Mouse (Mus musculus): ENCODE data around the gene Mpi. TPM values are rescaled to one million over a fixed set of nuclear protein-coding genes. Genes with fewer than 3 reads are reported as not detected.

Mpi gene
- polyA plus RNA-seq, 1 experiment from 2014 or later, result 8.2 TPM

- peak overlapping the region; percentile 46 for H3K4me3 ChIP-seq (ENCODE audit: low read depth, low read length)
Observed at GRCm38 (mm10) chr9:57502911-57503621, 49.5 kb downstream of the Mpi start.

DNA sequence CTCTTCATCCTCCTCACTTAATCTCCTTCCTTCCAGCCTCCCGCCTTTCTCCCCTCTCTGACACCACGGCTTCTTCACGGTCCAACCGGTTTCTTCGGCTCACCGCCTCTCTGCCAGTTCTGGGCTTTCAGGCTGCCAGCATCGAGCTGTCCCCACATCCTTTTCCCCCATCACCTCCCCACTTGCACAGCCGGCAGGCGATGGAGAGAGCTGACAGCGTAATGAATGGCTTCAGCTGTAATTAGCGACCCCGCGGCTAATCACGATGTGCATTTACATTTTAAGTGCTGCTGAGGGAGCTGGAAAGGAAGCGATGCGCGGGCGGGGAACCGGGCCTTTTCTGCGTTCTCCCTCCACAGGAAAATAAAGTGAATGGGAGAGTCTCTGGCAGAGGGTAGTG, 50.7 kb downstream of the Mpi start:
- Histone ChIP-seq H3K4me3 (ENCODE audit: low read depth, low read length) (no peak overlapping the region), H3K9me3 (ENCODE audit: low read length) (no peaks in the 10 kb centered on the region), H3K9ac (replicated peaks) (no peak overlapping the region), H3K36me3 (replicated peaks; ENCODE audit: insufficient read depth, low read length) (no peaks in the 10 kb centered on the region), H3K4me2 (ENCODE audit: low read depth, low read length) (no peak overlapping the region), H3K27me3 (ENCODE audit: insufficient read depth, low read length) (peaks cover 60% of the 10 kb centered on the region), H3K27ac (ENCODE audit: low read depth) (no peak overlapping the region), H3K4me1 (ENCODE audit: insufficient read depth) (peaks cover 35% of the 10 kb centered on the region)
- no peak for TF ChIP-seq CTCF (IDR thresholded peaks at IDR 0.05; ENCODE audit: low read depth)
- TF ChIP-seq EP300 (IDR thresholded peaks at IDR 0.05; ENCODE audit: low read depth), result no peak
- 3% methylated on average over 20 of the region's 20 CpGs for WGBS (ENCODE audit: insufficient replicate concordance)
- ATAC-seq (no peak), DNase-seq (no peak)

More at GRCm38 (mm10) chr9:57502911-57503621, 49.5 kb downstream of the Mpi start:
- WGBS (ENCODE audit: insufficient replicate concordance), result 8% methylated on average over 23 of the region's 23 CpGs
- ATAC-seq (no peak), DNase-seq (no peak)
- no peak overlapping the region for H3K9ac ChIP-seq (replicated peaks)
- peaks cover 60% of the 10 kb centered on the region for H3K27me3 ChIP-seq (ENCODE audit: insufficient read depth, low read length)
- H3K4me2 ChIP-seq (ENCODE audit: low read depth, low read length), result peak overlapping the region; percentile 76; the same call in 1 of the 2 replicates
- H3K9me3 ChIP-seq (ENCODE audit: low read length), result no peaks in the 10 kb centered on the region
- H3K36me3 ChIP-seq (replicated peaks; ENCODE audit: insufficient read depth, low read length), result no peaks in the 10 kb centered on the region
- H3K4me1 ChIP-seq (ENCODE audit: insufficient read depth), result peaks cover 29% of the 10 kb centered on the region
- no peak for TF ChIP-seq EP300 (IDR thresholded peaks at IDR 0.05; ENCODE audit: low read depth)
- no peak for TF ChIP-seq CTCF (IDR thresholded peaks at IDR 0.05; ENCODE audit: low read depth)
- no peak overlapping the region for H3K27ac ChIP-seq (ENCODE audit: low read depth)

GRCm38 (mm10) chr9:57501452-57501851, 51.1 kb downstream of the Mpi start:
- WGBS (ENCODE audit: insufficient replicate concordance), result 12% methylated on average over 13 of the region's 13 CpGs
- ATAC-seq, result no peak
- no peak overlapping the region for H3K4me2 ChIP-seq (ENCODE audit: low read depth, low read length)

DNA sequence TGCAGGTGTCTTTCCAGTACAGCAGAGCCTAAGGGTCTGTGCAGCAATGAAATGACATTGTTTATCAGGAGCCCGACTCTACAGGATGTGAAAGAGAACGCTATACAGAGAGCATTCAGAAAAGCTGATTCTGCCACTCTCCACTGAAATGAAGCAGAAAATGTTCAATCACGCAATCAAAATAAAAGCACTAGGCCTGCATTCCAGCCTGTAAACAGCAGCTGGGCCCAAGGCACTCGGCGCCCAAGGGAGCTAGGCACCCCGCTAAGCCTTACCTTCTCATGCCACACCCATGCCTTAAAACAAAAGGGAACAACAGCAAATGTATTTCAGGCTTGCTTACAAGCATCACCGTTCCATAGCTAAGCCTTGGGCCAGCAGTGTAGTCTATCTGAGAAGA, 54.0 kb downstream of the Mpi start:
- Histone ChIP-seq H3K27ac (ENCODE audit: low read depth) (no peak overlapping the region), H3K4me1 (ENCODE audit: insufficient read depth) (peaks cover 10% of the 10 kb centered on the region; the same call in 1 of the 2 replicates), H3K9ac (replicated peaks) (no peak overlapping the region), H3K36me3 (replicated peaks; ENCODE audit: insufficient read depth, low read length) (no peaks in the 10 kb centered on the region), H3K4me3 (ENCODE audit: low read depth, low read length) (no peak overlapping the region), H3K9me3 (ENCODE audit: low read length) (no peaks in the 10 kb centered on the region), H3K27me3 (ENCODE audit: insufficient read depth, low read length) (peaks cover 36% of the 10 kb centered on the region), H3K4me2 (ENCODE audit: low read depth, low read length) (no peak overlapping the region)
- ATAC-seq (no peak), DNase-seq (no peak)
- TF ChIP-seq EP300 (IDR thresholded peaks at IDR 0.05; ENCODE audit: low read depth) (no peak), CTCF (IDR thresholded peaks at IDR 0.05; ENCODE audit: low read depth) (no peak)
- WGBS (ENCODE audit: insufficient replicate concordance), result 62% methylated on average over 7 of the region's 7 CpGs

More at GRCm38 (mm10) chr9:57501452-57501851, 51.1 kb downstream of the Mpi start:
- H3K4me1 ChIP-seq (ENCODE audit: insufficient read depth), result peaks cover 35% of the 10 kb centered on the region
- DNase-seq, result no peak
- no peak overlapping the region for H3K4me3 ChIP-seq (ENCODE audit: low read depth, low read length)
- no peak overlapping the region for H3K27ac ChIP-seq (ENCODE audit: low read depth)
- no peak overlapping the region for H3K9ac ChIP-seq (replicated peaks)
- no peaks in the 10 kb centered on the region for H3K36me3 ChIP-seq (replicated peaks; ENCODE audit: insufficient read depth, low read length)
- TF ChIP-seq CTCF (IDR thresholded peaks at IDR 0.05; ENCODE audit: low read depth) (no peak), EP300 (IDR thresholded peaks at IDR 0.05; ENCODE audit: low read depth) (no peak)
- no peaks in the 10 kb centered on the region for H3K9me3 ChIP-seq (ENCODE audit: low read length)
- H3K27me3 ChIP-seq (ENCODE audit: insufficient read depth, low read length), result peaks cover 60% of the 10 kb centered on the region

GRCm38 (mm10) chr9:57497236-57497635, 55.3 kb downstream of the Mpi start:
- Histone ChIP-seq H3K9me3 (ENCODE audit: low read length) (no peaks in the 10 kb centered on the region), H3K27me3 (ENCODE audit: insufficient read depth, low read length) (peaks cover 23% of the 10 kb centered on the region), H3K4me2 (ENCODE audit: low read depth, low read length) (no peak overlapping the region), H3K4me1 (ENCODE audit: insufficient read depth) (peaks cover 6% of the 10 kb centered on the region; the same call in 1 of the 2 replicates), H3K4me3 (ENCODE audit: low read depth, low read length) (no peak overlapping the region), H3K36me3 (replicated peaks; ENCODE audit: insufficient read depth, low read length) (no peaks in the 10 kb centered on the region), H3K9ac (replicated peaks) (no peak overlapping the region), H3K27ac (ENCODE audit: low read depth) (no peak overlapping the region)
- WGBS (ENCODE audit: insufficient replicate concordance), result 42% methylated on average over 5 of the region's 5 CpGs
- ATAC-seq (peak; percentile 68), DNase-seq (no peak)
- TF ChIP-seq EP300 (IDR thresholded peaks at IDR 0.05; ENCODE audit: low read depth), result no peak
- no peak for TF ChIP-seq CTCF (IDR thresholded peaks at IDR 0.05; ENCODE audit: low read depth)

- Histone ChIP-seq H3K4me3 (ENCODE audit: low read depth, low read length) (no peak overlapping the region), H3K36me3 (replicated peaks; ENCODE audit: insufficient read depth, low read length) (no peaks in the 10 kb centered on the region), H3K4me1 (ENCODE audit: insufficient read depth) (peaks cover 6% of the 10 kb centered on the region; the same call in 1 of the 2 replicates), H3K27me3 (ENCODE audit: insufficient read depth, low read length) (peaks cover under 1% of the 10 kb centered on the region; the same call in 1 of the 2 replicates), H3K9ac (replicated peaks) (no peak overlapping the region), H3K9me3 (ENCODE audit: low read length) (no peaks in the 10 kb centered on the region), H3K4me2 (ENCODE audit: low read depth, low read length) (no peak overlapping the region), H3K27ac (ENCODE audit: low read depth) (no peak overlapping the region)
- ATAC-seq (no peak), DNase-seq (no peak)
- TF ChIP-seq CTCF (IDR thresholded peaks at IDR 0.05; ENCODE audit: low read depth) (no peak), EP300 (IDR thresholded peaks at IDR 0.05; ENCODE audit: low read depth) (no peak)
Observed at GRCm38 (mm10) chr9:57494970-57495369, 57.6 kb downstream of the Mpi start.

Other genes with a start within 250 kb of the Mpi start
- 10.7 and 11.5 TPM in 2 replicates for gene Ppcdc, start 112.6 kb downstream of the Mpi start, polyA plus RNA-seq (2015; fragmentation: Nextera tagmentation; extraction: Ambion mirVana)
- 6.5 and 8.4 TPM in 2 replicates for gene Scamp5, start 84.7 kb downstream of the Mpi start, polyA plus RNA-seq (2015; fragmentation: Nextera tagmentation; extraction: Ambion mirVana)
- 0.48 and 0.67 TPM in 2 replicates for gene Rpp25, start 48.7 kb downstream of the Mpi start, polyA plus RNA-seq (2015; fragmentation: Nextera tagmentation; extraction: Ambion mirVana)
- 761 and 777 TPM in 2 replicates for gene Cox5a, start 31.5 kb downstream of the Mpi start, polyA plus RNA-seq (2015; fragmentation: Nextera tagmentation; extraction: Ambion mirVana)
- gene Fam219b, start 15.2 kb downstream of the Mpi start, polyA plus RNA-seq (2015; fragmentation: Nextera tagmentation; extraction: Ambion mirVana), result 4.6 and 5.1 TPM in 2 replicates
- gene Scamp2, start 8.2 kb upstream of the Mpi start, polyA plus RNA-seq (2015; fragmentation: Nextera tagmentation; extraction: Ambion mirVana), result 29.6 and 31.2 TPM in 2 replicates
- 3.6 and 3.7 TPM in 2 replicates for gene Ulk3, start 36.7 kb upstream of the Mpi start, polyA plus RNA-seq (2015; fragmentation: Nextera tagmentation; extraction: Ambion mirVana)
- not detected in 2 replicates for gene Cplx3, start 53.5 kb upstream of the Mpi start, polyA plus RNA-seq (2015; fragmentation: Nextera tagmentation; extraction: Ambion mirVana)
- gene Lman1l, start 68.0 kb upstream of the Mpi start, polyA plus RNA-seq (2015; fragmentation: Nextera tagmentation; extraction: Ambion mirVana), result not detected in 2 replicates
- 13.6 and 15.5 TPM in 2 replicates for gene Csk, start 100.9 kb upstream of the Mpi start, polyA plus RNA-seq (2015; fragmentation: Nextera tagmentation; extraction: Ambion mirVana)
- 19.9 and 30.7 TPM in 2 replicates for gene Cyp1a2, start 130.9 kb upstream of the Mpi start, polyA plus RNA-seq (2015; fragmentation: Nextera tagmentation; extraction: Ambion mirVana)
- 2.2 and 4.3 TPM in 2 replicates for gene Cyp1a1, start 135.2 kb upstream of the Mpi start, polyA plus RNA-seq (2015; fragmentation: Nextera tagmentation; extraction: Ambion mirVana)
- 9.9 and 13.2 TPM in 2 replicates for gene Edc3, start 155.8 kb upstream of the Mpi start, polyA plus RNA-seq (2015; fragmentation: Nextera tagmentation; extraction: Ambion mirVana)
- gene Clk3, start 213.1 kb upstream of the Mpi start, polyA plus RNA-seq (2015; fragmentation: Nextera tagmentation; extraction: Ambion mirVana), result 40.2 and 40.4 TPM in 2 replicates

Measured in liver, postnatal 0 days (tissue).